Mouse (Mus musculus): ENCODE results near the gene Dmrt1. TPM values are rescaled to one million over a fixed set of nuclear protein-coding genes. Genes with fewer than 3 reads are reported as not detected.

Gene Dmrt1
- polyA plus RNA-seq, 1 experiment: not detected

DNA sequence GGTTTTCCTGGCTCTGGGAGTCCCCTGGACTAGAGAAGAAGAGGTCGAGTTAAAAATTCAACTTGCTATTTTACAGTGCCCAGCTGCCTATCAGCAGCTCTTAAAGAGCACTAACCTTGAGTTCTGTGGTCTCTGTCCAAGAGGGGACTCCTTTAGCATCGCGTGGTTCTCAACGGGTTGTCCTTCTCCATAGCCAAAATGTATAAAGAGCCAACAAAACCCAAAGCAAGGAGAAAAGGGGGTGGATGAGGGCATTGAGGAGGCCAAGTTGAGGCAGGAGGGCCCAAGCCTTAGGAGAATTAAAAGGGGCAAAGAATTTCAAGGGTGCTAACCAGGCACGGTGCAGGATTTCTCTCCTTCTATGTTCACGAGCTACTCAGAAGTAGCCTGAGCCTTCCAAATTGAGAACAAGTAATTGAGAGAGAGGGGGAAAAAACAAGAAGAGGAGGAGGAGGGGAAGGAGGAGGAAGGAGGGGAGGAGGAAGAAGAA lies 107.4 kb downstream of the Dmrt1 start:
- 8% methylated on average over 6 of the region's 6 CpGs for WGBS
- Histone ChIP-seq H3K36me3 (ENCODE audit: control insufficient read depth, insufficient read depth, low read length) (no peaks in the 10 kb centered on the region), H3K4me1 (replicated peaks; ENCODE audit: control insufficient read depth, insufficient read depth, low read length) (no peaks in the 10 kb centered on the region), H3K4me3 (ENCODE audit: control insufficient read depth, insufficient read depth, low read length) (no peak overlapping the region), H3K27ac (ENCODE audit: control insufficient read depth, insufficient read depth, low read length) (no peak overlapping the region), H3K27me3 (ENCODE audit: control insufficient read depth, insufficient read depth, low read length) (peaks cover 16% of the 10 kb centered on the region; the same call in 1 of the 2 replicates)
- no peak for DNase-seq
- TF ChIP-seq POLR2A (IDR thresholded peaks at IDR 0.05; ENCODE audit: control insufficient read depth, extremely low read depth, insufficient read depth, low read length, poor library complexity): no peak
- TF ChIP-seq CTCF (IDR thresholded peaks at IDR 0.05; ENCODE audit: borderline replicate concordance, control insufficient read depth, extremely low read depth, insufficient read depth, low read length, poor library complexity): no peak

DNA sequence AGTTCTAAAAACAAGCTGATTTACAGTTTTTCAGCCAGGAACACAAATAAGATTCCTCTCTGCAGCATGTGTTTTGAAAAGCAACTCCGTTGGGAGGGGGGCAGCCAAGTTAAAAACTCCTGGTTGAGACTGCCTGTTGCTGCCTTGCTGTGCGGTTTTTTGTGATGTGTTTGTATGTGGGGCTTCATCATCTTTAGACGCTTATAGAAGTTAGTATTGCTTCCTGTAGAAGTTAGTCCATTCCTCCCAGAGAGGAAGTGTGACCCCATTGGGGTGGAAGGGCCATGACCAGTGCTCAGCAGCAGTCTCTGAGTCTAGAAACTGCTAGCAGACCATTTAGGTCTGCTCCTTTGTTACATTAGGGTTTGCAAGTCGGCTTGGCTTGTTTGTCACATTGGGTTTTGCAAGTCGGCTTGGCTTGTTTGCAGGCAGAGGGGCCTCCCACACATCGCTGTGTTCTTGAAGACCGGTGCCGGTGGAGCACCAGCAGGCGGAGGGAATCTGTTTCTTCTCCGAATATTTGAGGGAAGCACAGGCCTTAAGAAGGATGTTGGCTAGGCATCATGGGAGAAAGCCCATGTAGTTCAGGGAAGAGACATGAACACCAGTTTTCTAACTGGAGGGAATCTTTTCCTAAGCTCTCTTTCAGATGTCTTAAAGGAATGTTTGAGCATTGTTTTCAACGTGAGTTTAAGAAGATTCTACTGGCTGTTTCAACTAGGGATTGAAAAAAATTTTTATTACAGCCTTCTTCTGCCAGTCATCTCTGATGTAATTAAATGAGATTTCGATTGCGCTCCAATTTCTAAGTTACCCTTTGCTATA lies 108.3 kb downstream of the Dmrt1 start:
- no peak for TF ChIP-seq POLR2A (IDR thresholded peaks at IDR 0.05; ENCODE audit: control insufficient read depth, extremely low read depth, insufficient read depth, low read length, poor library complexity)
- TF ChIP-seq CTCF (IDR thresholded peaks at IDR 0.05; ENCODE audit: borderline replicate concordance, control insufficient read depth, extremely low read depth, insufficient read depth, low read length, poor library complexity): no peak
- whole genome bisulfite sequencing: 17% methylated on average over 13 of the region's 13 CpGs
- H3K36me3 ChIP-seq (ENCODE audit: control insufficient read depth, insufficient read depth, low read length): no peaks in the 10 kb centered on the region
- H3K27ac ChIP-seq (ENCODE audit: control insufficient read depth, insufficient read depth, low read length): no peak overlapping the region
- DNase-seq: no peak
- no peaks in the 10 kb centered on the region for H3K4me1 ChIP-seq (replicated peaks; ENCODE audit: control insufficient read depth, insufficient read depth, low read length)
- peaks cover 16% of the 10 kb centered on the region; the same call in 1 of the 2 replicates for H3K27me3 ChIP-seq (ENCODE audit: control insufficient read depth, insufficient read depth, low read length)
- H3K4me3 ChIP-seq (ENCODE audit: control insufficient read depth, insufficient read depth, low read length): no peak overlapping the region

DNA sequence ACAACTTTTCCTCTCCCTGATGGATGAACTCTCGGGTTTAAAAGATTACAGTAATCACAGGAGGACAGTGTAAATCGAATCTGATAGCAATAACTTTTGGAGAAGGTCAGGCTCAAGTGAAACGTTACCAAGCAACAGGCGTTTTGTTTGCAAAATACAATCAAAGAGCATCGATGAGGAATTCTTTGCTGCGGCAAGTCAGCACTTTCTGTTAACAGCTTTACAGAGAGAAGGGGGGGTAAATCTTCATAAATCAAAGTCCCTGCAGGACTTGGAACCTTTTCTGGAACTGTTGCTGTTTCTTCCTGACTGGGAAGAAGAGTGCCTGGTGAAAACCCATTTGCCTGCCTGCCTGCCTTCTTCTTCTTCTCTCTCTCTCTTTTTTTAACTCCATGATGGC lies 110.5 kb downstream of the Dmrt1 start:
- TF ChIP-seq CTCF (IDR thresholded peaks at IDR 0.05; ENCODE audit: borderline replicate concordance, control insufficient read depth, extremely low read depth, insufficient read depth, low read length, poor library complexity) (no peak), POLR2A (IDR thresholded peaks at IDR 0.05; ENCODE audit: control insufficient read depth, extremely low read depth, insufficient read depth, low read length, poor library complexity) (no peak)
- WGBS: 29% methylated on average over 6 of the region's 6 CpGs
- Histone ChIP-seq H3K36me3 (ENCODE audit: control insufficient read depth, insufficient read depth, low read length) (no peaks in the 10 kb centered on the region), H3K4me3 (ENCODE audit: control insufficient read depth, insufficient read depth, low read length) (no peak overlapping the region), H3K27me3 (ENCODE audit: control insufficient read depth, insufficient read depth, low read length) (peaks cover 11% of the 10 kb centered on the region; the same call in 1 of the 2 replicates), H3K27ac (ENCODE audit: control insufficient read depth, insufficient read depth, low read length) (no peak overlapping the region), H3K4me1 (replicated peaks; ENCODE audit: control insufficient read depth, insufficient read depth, low read length) (no peaks in the 10 kb centered on the region)
- no peak for DNase-seq

DNA sequence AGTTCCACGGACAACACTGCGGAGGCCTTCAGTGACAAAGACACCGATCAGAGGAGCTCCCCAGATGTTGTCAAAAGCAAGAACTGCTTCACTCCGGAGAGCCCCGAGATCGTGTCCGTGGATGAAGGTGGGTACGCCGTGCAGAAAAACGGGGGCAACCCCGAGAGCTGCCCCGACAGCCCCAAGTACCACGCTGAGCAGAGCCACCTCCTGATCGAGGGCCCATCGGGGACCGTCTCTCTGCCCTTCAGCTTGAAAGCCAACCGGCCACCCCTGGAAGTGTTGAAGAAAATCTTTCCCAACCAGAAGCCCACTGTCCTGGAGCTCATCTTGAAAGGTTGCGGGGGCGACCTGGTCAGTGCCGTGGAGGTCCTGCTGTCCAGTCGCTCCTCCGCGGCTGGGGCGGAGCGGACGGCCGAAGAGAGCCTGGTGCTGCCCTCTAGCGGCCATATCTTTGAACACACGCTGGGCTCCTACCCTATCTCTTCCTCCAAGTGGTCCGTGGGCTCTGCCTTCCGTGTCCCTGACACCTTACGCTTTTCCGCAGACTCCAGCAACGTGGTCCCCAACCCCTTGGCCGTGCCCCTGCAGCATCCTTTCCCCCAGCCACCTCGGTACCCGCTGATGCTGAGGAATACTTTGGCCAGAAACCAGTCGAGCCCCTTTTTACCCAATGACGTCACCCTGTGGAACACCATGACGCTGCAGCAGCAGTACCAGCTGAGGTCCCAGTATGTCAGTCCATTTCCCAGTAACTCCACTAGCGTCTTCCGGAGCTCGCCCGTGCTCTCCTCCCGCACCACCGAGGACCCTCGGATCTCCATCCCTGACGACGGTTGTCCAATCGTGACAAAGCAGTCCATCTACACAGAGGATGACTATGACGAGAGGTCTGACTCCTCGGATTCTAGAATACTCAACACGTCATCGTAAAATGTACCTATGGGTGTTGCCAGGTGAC lies 117.2 kb downstream of the Dmrt1 start:
- Histone ChIP-seq H3K4me3 (ENCODE audit: control insufficient read depth, insufficient read depth, low read length) (no peak overlapping the region), H3K27me3 (ENCODE audit: control insufficient read depth, insufficient read depth, low read length) (no peaks in the 10 kb centered on the region), H3K27ac (ENCODE audit: control insufficient read depth, insufficient read depth, low read length) (no peak overlapping the region), H3K4me1 (replicated peaks; ENCODE audit: control insufficient read depth, insufficient read depth, low read length) (no peaks in the 10 kb centered on the region), H3K36me3 (ENCODE audit: control insufficient read depth, insufficient read depth, low read length) (no peaks in the 10 kb centered on the region)
- TF ChIP-seq CTCF (IDR thresholded peaks at IDR 0.05; ENCODE audit: borderline replicate concordance, control insufficient read depth, extremely low read depth, insufficient read depth, low read length, poor library complexity) (peak; percentile 74; the same call in 1 of the 2 replicates), POLR2A (IDR thresholded peaks at IDR 0.05; ENCODE audit: control insufficient read depth, extremely low read depth, insufficient read depth, low read length, poor library complexity) (no peak)
- 32% methylated on average over 54 of the region's 54 CpGs for WGBS
- DNase-seq: peak; percentile 35

DNA sequence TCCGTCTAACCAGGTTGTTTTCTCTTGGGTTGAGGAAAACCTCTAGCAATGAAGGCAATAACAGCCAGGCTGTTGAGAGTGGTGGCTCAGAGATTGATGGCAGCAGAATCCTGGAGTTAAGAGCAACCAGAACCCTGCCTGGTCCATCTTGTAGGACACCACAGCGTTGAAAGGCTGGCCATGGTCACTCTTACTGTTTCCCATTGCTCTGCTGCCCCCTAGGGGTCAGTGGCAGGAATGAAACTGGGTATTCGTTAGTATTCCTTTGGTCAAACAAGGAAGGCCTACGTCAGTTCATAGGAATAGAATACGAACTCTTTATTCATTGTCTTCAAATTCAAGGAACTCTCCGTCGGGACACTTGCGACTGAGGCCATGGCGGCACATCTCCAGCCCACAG lies 123.1 kb downstream of the Dmrt1 start:
- 15% methylated on average over 9 of the region's 9 CpGs for WGBS
- H3K27ac ChIP-seq (ENCODE audit: control insufficient read depth, insufficient read depth, low read length): no peak overlapping the region
- H3K4me1 ChIP-seq (replicated peaks; ENCODE audit: control insufficient read depth, insufficient read depth, low read length): no peaks in the 10 kb centered on the region
- no peak overlapping the region for H3K4me3 ChIP-seq (ENCODE audit: control insufficient read depth, insufficient read depth, low read length)
- DNase-seq: peak; percentile 29
- TF ChIP-seq CTCF (IDR thresholded peaks at IDR 0.05; ENCODE audit: borderline replicate concordance, control insufficient read depth, extremely low read depth, insufficient read depth, low read length, poor library complexity) (peak; percentile 38; the same call in 1 of the 2 replicates), POLR2A (IDR thresholded peaks at IDR 0.05; ENCODE audit: control insufficient read depth, extremely low read depth, insufficient read depth, low read length, poor library complexity) (no peak)
- no peaks in the 10 kb centered on the region for H3K27me3 ChIP-seq (ENCODE audit: control insufficient read depth, insufficient read depth, low read length)
- no peaks in the 10 kb centered on the region for H3K36me3 ChIP-seq (ENCODE audit: control insufficient read depth, insufficient read depth, low read length)

GRCm38 (mm10) chr19:25635119-25635518 lies 129.7 kb downstream of the Dmrt1 start:
- no peak for DNase-seq
- Histone ChIP-seq H3K4me3 (ENCODE audit: control insufficient read depth, insufficient read depth, low read length) (no peak overlapping the region), H3K36me3 (ENCODE audit: control insufficient read depth, insufficient read depth, low read length) (no peaks in the 10 kb centered on the region), H3K27me3 (ENCODE audit: control insufficient read depth, insufficient read depth, low read length) (no peaks in the 10 kb centered on the region), H3K27ac (ENCODE audit: control insufficient read depth, insufficient read depth, low read length) (no peak overlapping the region), H3K4me1 (replicated peaks; ENCODE audit: control insufficient read depth, insufficient read depth, low read length) (no peaks in the 10 kb centered on the region)
- WGBS: 69% methylated on average over 5 of the region's 5 CpGs
- TF ChIP-seq CTCF (IDR thresholded peaks at IDR 0.05; ENCODE audit: borderline replicate concordance, control insufficient read depth, extremely low read depth, insufficient read depth, low read length, poor library complexity): no peak
- no peak for TF ChIP-seq POLR2A (IDR thresholded peaks at IDR 0.05; ENCODE audit: control insufficient read depth, extremely low read depth, insufficient read depth, low read length, poor library complexity)
